Mouse (Mus musculus) midbrain, postnatal 0 days (tissue): ENCODE measurements around the gene Galnt6. TPM values are rescaled to one million over a fixed set of nuclear protein-coding genes. Genes with fewer than 3 reads are reported as not detected.

Source experiments
- ATAC-seq: fragments of 200-750 bp; cut with Nextera tagmentation; 2 replicates; pipeline ENCODE4 v1.8.0; 2017; ENCODE audit warnings: moderate number of reproducible peaks, mild to moderate bottlenecking, moderate TSS enrichment, moderate library complexity; ENCODE audit not compliant: low FRiP score
- DNase-seq: peaks from one replicate; pipeline ENCODE4 v3.0.0-alpha.2; 2015; ENCODE audit warnings: low spot score
- H3K27ac ChIP-seq: fragments of 300-500 bp; sonication (generic); 2 replicates; pipeline ENCODE4 v1.5.1; 2014; ENCODE audit warnings: low read depth, mild to moderate bottlenecking, low read length, mixed read lengths
- H3K27me3 ChIP-seq: fragments of 300-500 bp; sonication (generic); 2 replicates; pipeline ENCODE4 v1.6.1; 2014; ENCODE audit warnings: low read length, control low read depth, mixed read lengths; ENCODE audit not compliant: insufficient read depth
- H3K36me3 ChIP-seq: fragments of 300-500 bp; sonication (generic); 2 replicates; pipeline ENCODE4 v1.6.1; 2014; ENCODE audit warnings: low read length, control low read depth, mixed read lengths; ENCODE audit not compliant: insufficient read depth
- H3K4me1 ChIP-seq: fragments of 300-500 bp; sonication (generic); 2 replicates; pipeline ENCODE4 v1.6.1; 2014; ENCODE audit warnings: mild to moderate bottlenecking, control low read depth, antibody characterized with exemption, low read length, mixed read lengths; ENCODE audit not compliant: insufficient read depth
- H3K4me2 ChIP-seq: fragments of 300-500 bp; sonication (generic); 2 replicates; pipeline ENCODE4 v1.6.1; 2014; ENCODE audit warnings: low read depth, mild to moderate bottlenecking, low read length, mixed read lengths; ENCODE audit not compliant: poor library complexity, severe bottlenecking
- H3K4me3 ChIP-seq: fragments of 300-500 bp; sonication (generic); 2 replicates; pipeline ENCODE4 v1.5.1; 2014; ENCODE audit warnings: low read depth, mild to moderate bottlenecking, low read length, moderate library complexity
- H3K9ac ChIP-seq: fragments of 300-500 bp; sonication (generic); replicated peaks from 2 replicates; pipeline ENCODE4 v1.6.1; 2014; ENCODE audit warnings: mild to moderate bottlenecking, low read length, moderate library complexity, mixed read lengths; ENCODE audit not compliant: poor library complexity, severe bottlenecking
- H3K9me3 ChIP-seq: fragments of 300-500 bp; sonication (generic); 2 replicates; pipeline ENCODE4 v1.6.1; 2016; ENCODE audit warnings: low read length, control low read depth
- CTCF ChIP-seq: IDR thresholded peaks from 2 replicates; pipeline ENCODE4 v1.5.1; 2016; ENCODE audit warnings: antibody characterized with exemption, mild to moderate bottlenecking
- WGBS: fragments of 180-500 bp; shearing (Covaris S2); extraction: QIAGEN DNeasy Blood & Tissue Kit; methylation state at CpG from one replicate; pipeline ENCODE4 v1.1.7; 2014; 5-methylcytosine and 5-hydroxymethylcytosine counted together
- polyA plus RNA-seq: library from polyadenylated mRNA; unstranded; fragments of >200 nt; fragmentation: Nextera tagmentation; extraction: Ambion mirVana; gene quantifications from 2 replicates; pipeline ENCODE4 v1.2.1, GENCODE M21; 2015
- total RNA-seq: library from RNA; depleted of rRNA; stranded (reverse); fragments of >200 nt; gene quantifications from 2 replicates; pipeline ENCODE4 v1.2.3, GENCODE M21; 2014

Gene Galnt6
- total and polyA plus RNA-seq, 2 experiments from 2014 or later, result 0.16 to 0.20 TPM

GRCm38 (mm10) chr15:100678581-100678980, 50.6 kb downstream of the Galnt6 start:
- no peaks in the 10 kb centered on the region for H3K9me3 ChIP-seq
- DNase-seq (no peak), ATAC-seq (no peak)
- no peak overlapping the region for H3K9ac ChIP-seq
- H3K4me1 ChIP-seq, result no peaks in the 10 kb centered on the region
- TF ChIP-seq CTCF, result no peak
- H3K4me3 ChIP-seq, result no peak overlapping the region
- WGBS, result 81% methylated on average over 12 of the region's 12 CpGs
- H3K27me3 ChIP-seq, result no peaks in the 10 kb centered on the region
- H3K36me3 ChIP-seq, result no peaks in the 10 kb centered on the region
- no peak overlapping the region for H3K27ac ChIP-seq
- H3K4me2 ChIP-seq, result no peak overlapping the region

- Histone ChIP-seq H3K27me3 (no peaks in the 10 kb centered on the region), H3K9ac (no peak overlapping the region), H3K4me3 (no peak overlapping the region), H3K9me3 (no peaks in the 10 kb centered on the region), H3K4me1 (no peaks in the 10 kb centered on the region), H3K4me2 (no peak overlapping the region), H3K36me3 (no peaks in the 10 kb centered on the region), H3K27ac (no peak overlapping the region)
- no peak for TF ChIP-seq CTCF
- ATAC-seq (no peak), DNase-seq (no peak)
- WGBS, result 91% methylated on average over 8 of the region's 8 CpGs
Measured at GRCm38 (mm10) chr15:100677675-100678074, 51.5 kb downstream of the Galnt6 start.

- DNase-seq (no peak), ATAC-seq (no peak)
- no peak overlapping the region for H3K4me3 ChIP-seq
- 91% methylated on average over 1 of the region's 1 CpGs for WGBS
- peak; percentile 23; the same call in 1 of the 2 replicates for TF ChIP-seq CTCF
- no peaks in the 10 kb centered on the region for H3K36me3 ChIP-seq
- H3K9ac ChIP-seq, result no peak overlapping the region
- no peak overlapping the region for H3K4me2 ChIP-seq
- no peaks in the 10 kb centered on the region for H3K9me3 ChIP-seq
- no peak overlapping the region for H3K27ac ChIP-seq
- H3K4me1 ChIP-seq, result no peaks in the 10 kb centered on the region
- H3K27me3 ChIP-seq, result no peaks in the 10 kb centered on the region
Measured at GRCm38 (mm10) chr15:100676521-100676920, 52.7 kb downstream of the Galnt6 start.

- no peak for TF ChIP-seq CTCF
- no peak for ATAC-seq
- Histone ChIP-seq H3K4me1 (no peaks in the 10 kb centered on the region), H3K4me3 (no peak overlapping the region), H3K4me2 (no peak overlapping the region), H3K36me3 (no peaks in the 10 kb centered on the region), H3K27ac (no peak overlapping the region), H3K9ac (no peak overlapping the region), H3K9me3 (no peaks in the 10 kb centered on the region), H3K27me3 (no peaks in the 10 kb centered on the region)
- DNase-seq, result no peak
- 60% methylated on average over 3 of the region's 3 CpGs for WGBS
Measured at GRCm38 (mm10) chr15:100675486-100675885, 53.7 kb downstream of the Galnt6 start.

- no peaks in the 10 kb centered on the region for H3K27me3 ChIP-seq
- WGBS, result 87% methylated on average over 10 of the region's 10 CpGs
- no peaks in the 10 kb centered on the region for H3K36me3 ChIP-seq
- H3K9me3 ChIP-seq, result no peaks in the 10 kb centered on the region
- H3K4me1 ChIP-seq, result no peaks in the 10 kb centered on the region
- no peak for TF ChIP-seq CTCF
- H3K9ac ChIP-seq, result no peak overlapping the region
- no peak overlapping the region for H3K27ac ChIP-seq
- no peak overlapping the region for H3K4me3 ChIP-seq
- ATAC-seq, result no peak
- no peak for DNase-seq
- H3K4me2 ChIP-seq, result no peak overlapping the region
Measured at GRCm38 (mm10) chr15:100674566-100674965, 54.6 kb downstream of the Galnt6 start.

GRCm38 (mm10) chr15:100673585-100674391, 55.4 kb downstream of the Galnt6 start:
- Histone ChIP-seq H3K4me1 (no peaks in the 10 kb centered on the region), H3K36me3 (no peaks in the 10 kb centered on the region), H3K27me3 (no peaks in the 10 kb centered on the region), H3K27ac (no peak overlapping the region), H3K4me3 (no peak overlapping the region), H3K4me2 (no peak overlapping the region), H3K9ac (no peak overlapping the region), H3K9me3 (no peaks in the 10 kb centered on the region)
- TF ChIP-seq CTCF, result no peak
- DNase-seq (no peak), ATAC-seq (no peak)
- 40% methylated on average over 11 of the region's 12 CpGs for WGBS
